Mouse (Mus musculus) spleen, adult 18-20 months (tissue): ENCODE results near the gene Cdk17.
"Not testable (repeated sequence)": the region's sequence is repeated elsewhere in the genome, so short reads cannot be mapped to it uniquely, and the experiment has no call there.

Experiments
- DNase-seq, 2 experiments: peaks; one replicate each; pipeline ENCODE4 v3.0.0; 2022; ENCODE audit warnings: mixed read lengths in 2 of 2

Gene Cdk17

GRCm38 (mm10) chr10:93143285-93143985 lies 17.2 kb upstream of the Cdk17 start:
- DNase-seq = no peak

- no peak for DNase-seq
Measured at GRCm38 (mm10) chr10:93143986-93144314, 16.7 kb upstream of the Cdk17 start.

GRCm38 (mm10) chr10:93144579-93144978 lies 16.1 kb upstream of the Cdk17 start:
- DNase-seq = no peak

GRCm38 (mm10) chr10:93145088-93145487 lies 15.6 kb upstream of the Cdk17 start:
- DNase-seq = no peak

GRCm38 (mm10) chr10:93146601-93147000 lies 14.1 kb upstream of the Cdk17 start:
- no peak for DNase-seq

- no peak for DNase-seq
Measured at GRCm38 (mm10) chr10:93147691-93148090, 13.0 kb upstream of the Cdk17 start.

- no peak for DNase-seq
Measured at GRCm38 (mm10) chr10:93149597-93149996, 11.1 kb upstream of the Cdk17 start.

- no peak for DNase-seq
Measured at GRCm38 (mm10) chr10:93151775-93152174, 8.9 kb upstream of the Cdk17 start.

- no peak for DNase-seq
Measured at GRCm38 (mm10) chr10:93152698-93153097, 8.0 kb upstream of the Cdk17 start.

GRCm38 (mm10) chr10:93153404-93153803 lies 7.3 kb upstream of the Cdk17 start:
- not testable (repeated sequence) for DNase-seq

GRCm38 (mm10) chr10:93159651-93160496 lies 801 bp upstream of the Cdk17 start:
- no peak for DNase-seq

- DNase-seq = peak; percentile 74 to 85
Measured at GRCm38 (mm10) chr10:93160497-93160806, 223 bp upstream of the Cdk17 start.

- DNase-seq = no peak
Measured at GRCm38 (mm10) chr10:93161511-93162275, 1.0 kb downstream of the Cdk17 start.

GRCm38 (mm10) chr10:93162276-93162971 lies 1.7 kb downstream of the Cdk17 start:
- no peak for DNase-seq

GRCm38 (mm10) chr10:93162972-93163660 lies 2.4 kb downstream of the Cdk17 start:
- no peak for DNase-seq

- no peak for DNase-seq
Measured at GRCm38 (mm10) chr10:93163711-93164488, 3.2 kb downstream of the Cdk17 start.

- DNase-seq = peak in 1 of 2 experiments; percentile 39
Measured at GRCm38 (mm10) chr10:93165416-93166381, 5.0 kb downstream of the Cdk17 start.

GRCm38 (mm10) chr10:93166382-93166769 lies 5.7 kb downstream of the Cdk17 start:
- no peak for DNase-seq

- DNase-seq = no peak
Measured at GRCm38 (mm10) chr10:93167311-93167710, 6.6 kb downstream of the Cdk17 start.

GRCm38 (mm10) chr10:93168067-93168466 lies 7.4 kb downstream of the Cdk17 start:
- no peak for DNase-seq
